Mouse (Mus musculus) left cerebral cortex, adult 11 months (tissue): ENCODE measurements around the gene Irgm2.
"Not testable (repeated sequence)": the region's sequence is repeated elsewhere in the genome, so short reads cannot be mapped to it uniquely, and the experiment has no call there.

Source experiments
- DNase-seq: peaks from one replicate; pipeline ENCODE4 v3.0.0; 2022; ENCODE audit warnings: low spot score

Gene Irgm2

DNA sequence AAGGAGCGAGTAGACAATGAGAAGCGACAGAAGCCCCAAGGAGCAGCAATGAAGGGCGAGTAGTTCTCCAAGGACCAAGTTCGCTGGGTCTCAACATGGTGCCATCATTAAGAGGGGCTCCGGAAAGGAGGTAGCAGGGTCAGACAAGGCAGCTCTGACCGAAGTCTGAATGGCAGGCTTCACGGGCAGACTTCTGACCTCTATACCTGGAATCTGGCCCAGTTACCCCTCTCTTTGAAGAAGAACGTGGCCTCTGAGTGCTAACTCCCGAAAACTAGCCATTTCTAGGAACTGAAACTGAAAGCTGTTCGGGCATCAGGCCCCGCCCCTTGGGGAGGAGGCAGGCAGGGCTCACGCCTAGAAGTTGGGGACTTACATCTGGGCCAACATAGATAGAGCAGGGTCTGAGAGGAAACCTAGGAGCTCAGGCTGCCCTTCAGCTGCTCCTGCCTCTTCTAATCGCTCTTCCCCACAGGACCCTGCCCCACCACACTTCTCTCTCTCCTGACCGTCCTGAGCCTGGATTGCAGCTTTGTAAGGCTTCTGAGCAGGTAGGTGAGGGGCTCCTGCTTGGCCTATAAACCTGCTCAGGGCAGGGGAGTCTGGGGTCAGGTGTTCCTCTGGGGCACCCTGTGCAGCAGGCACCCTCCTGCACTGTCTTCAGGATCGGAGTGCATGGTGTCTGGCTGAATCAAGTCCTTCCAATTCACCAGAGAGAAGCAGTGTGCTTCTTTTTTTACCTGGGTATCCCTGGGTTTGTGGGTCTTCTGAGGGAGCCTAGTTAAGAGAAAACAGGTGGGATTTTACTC, at the start of gene Irgm2, which contains the start of gene Igtp:
Gene Irgm2 (plus strand): TSS at position 390 of the 809 bp plus-strand sequence.
Gene Igtp (plus strand): TSS at position 328 of the 809 bp plus-strand sequence.
- not testable (repeated sequence) for DNase-seq

DNA sequence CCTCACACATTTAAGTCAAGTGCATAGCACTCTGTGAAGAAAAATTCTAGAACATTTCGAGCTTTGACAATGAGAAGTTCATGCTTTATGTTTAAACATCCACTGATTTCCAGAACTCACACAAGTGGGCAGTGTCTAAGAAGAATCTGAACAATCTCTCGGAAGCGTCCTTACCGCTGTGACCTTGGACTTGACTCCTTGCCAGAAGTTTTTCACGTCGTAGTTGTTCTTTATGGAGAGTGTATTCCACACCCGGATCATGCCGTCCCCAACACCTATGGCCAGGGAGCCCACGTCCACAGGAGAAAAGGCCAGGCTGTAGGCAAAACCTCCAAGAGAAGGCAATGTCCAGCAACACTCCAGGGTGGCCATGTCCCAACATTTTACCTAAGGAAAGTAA, 44.0 kb upstream of the Irgm2 start:
- DNase-seq, result no peak

- no peak for DNase-seq
These were observed 42.5 kb upstream of the Irgm2 start for GRCm38 (mm10) chr11:58156871-58157270.

DNA sequence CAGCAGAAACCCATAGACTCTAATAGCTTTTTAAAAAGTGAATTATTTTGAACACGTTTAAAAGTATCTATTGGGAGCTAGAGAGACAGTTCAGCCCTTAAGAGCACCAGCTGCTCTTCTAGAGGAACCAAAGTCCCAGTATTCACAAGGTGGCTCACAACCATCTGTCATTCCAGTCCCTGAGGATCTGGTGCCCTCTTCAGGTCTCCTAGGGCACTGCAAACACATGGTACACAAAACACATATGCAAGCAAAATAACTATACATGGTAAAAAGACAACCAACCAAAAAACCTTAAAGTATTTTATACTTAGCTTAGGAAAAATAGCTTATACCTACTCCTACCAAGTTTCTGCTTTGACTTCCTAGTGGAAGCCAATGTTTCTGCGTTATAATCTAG, 34.3 kb upstream of the Irgm2 start:
- DNase-seq, result no peak

DNA sequence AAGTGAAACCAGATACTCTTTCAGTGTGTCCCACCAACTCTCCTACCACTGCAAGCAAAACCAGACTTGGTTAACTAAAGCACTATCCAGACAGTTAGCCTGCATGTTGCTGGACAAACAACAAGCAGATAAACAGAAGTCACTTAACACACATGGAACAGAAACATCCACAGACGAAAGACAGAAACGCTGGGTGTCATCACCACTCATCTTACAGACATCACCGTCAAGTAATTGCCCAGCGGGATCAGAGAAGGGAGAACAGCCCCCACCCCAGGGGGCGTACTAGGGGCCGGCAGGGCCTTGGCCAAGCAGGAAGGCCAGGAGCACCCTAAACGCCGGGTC, 31.6 kb upstream of the Irgm2 start:
- DNase-seq, result no peak

GRCm38 (mm10) chr11:58168167-58168915, 31.1 kb upstream of the Irgm2 start, which contains the start of gene Gemin5:
Gemin5 (minus strand) TSS chr11:58168539.
- peak; percentile 72 for DNase-seq

DNA sequence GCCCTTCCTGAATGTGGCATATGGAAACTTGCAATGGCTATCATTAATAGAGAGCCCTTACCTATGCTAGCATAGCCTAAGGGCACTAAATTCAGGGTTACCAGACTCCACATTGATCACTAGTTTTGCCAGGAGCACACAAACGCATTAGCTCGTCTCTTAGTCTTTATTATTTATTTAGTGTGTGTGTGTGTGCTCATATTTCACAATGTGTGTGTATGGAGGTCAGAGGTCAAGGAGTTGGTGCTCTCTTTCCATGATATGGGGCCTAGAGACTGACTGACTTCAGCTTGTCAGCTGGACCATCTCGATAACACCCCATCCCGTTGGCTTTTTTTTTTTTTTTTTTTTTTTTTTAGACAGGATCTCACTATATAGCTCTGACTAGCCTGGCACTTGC, 29.8 kb upstream of the Irgm2 start:
- no peak for DNase-seq

DNA sequence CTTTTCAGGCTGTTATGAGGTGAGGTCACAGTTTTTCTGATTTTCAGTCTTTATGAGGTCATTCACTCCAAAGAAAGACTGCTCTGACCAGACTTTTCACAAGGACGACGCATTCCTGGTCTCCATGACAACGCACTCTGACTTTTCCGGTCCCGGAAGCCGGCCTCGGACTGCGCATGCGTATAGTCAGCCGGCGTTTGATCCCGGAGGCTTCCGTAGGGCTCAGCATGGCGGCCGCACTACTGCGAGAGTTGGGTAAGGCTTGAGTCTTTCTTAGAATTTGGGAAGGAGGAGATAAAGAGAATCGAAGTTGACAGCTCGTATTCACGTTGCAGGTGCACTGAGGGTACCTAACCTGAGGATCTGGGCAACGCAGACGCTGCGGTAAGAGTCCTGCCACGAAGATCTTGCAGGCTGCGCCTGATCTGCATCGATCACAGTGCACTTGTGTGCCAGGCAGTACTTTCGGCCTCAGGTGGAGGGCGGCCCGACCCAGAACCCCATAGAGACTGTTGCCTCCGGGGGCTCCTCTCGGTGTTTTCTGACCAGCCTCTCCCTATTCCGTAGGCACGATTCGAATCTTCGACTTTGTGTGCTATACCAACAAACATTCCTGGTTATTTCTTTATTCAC, 27.8 kb upstream of the Irgm2 start, which contains the start of gene Mrpl22:
Gene Mrpl22 (plus strand): TSS at position 203 of the 633 bp plus-strand sequence.
- peak; percentile 91 for DNase-seq

DNA sequence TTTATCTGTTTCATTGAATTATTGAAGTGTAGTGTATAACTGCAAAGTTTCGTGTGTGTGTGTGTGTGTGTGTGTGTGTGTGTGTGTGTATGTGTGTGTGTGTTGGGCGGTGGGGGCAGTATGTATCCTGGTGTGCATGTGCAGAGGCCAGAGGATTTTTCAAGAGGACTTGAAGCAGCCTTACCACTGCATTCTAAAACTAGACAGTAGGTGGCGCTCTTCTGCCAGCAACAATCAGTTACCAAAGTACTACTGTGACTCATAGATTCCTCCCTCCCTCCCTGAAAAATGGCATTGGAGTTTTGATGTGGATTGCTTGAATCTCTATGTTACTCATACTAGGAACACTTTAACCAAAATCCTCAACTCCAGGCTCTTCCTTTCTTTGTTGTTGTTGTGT, 19.9 kb upstream of the Irgm2 start:
- DNase-seq, result peak; percentile 88

GRCm38 (mm10) chr11:58179986-58180385, 19.4 kb upstream of the Irgm2 start:
- not testable (repeated sequence) for DNase-seq

DNA sequence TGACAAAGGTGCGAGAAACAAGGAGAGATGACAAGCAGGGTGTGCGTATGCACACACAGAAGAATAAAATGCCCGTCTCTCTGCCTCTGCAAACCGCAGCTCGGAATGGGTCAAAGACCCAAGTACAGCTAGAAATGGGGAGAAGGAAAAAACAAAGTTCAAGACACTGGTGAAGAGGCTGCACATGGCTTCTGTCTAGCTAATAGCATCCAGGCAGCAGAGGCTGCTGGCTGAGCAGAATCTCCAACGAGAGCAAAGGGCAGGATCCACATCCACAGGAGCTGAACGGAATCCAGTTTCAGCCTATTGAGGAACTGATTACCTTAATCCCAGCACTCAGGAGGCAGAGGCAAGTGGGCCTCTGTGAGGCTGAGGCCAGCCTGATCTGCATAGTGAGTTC, 18.7 kb upstream of the Irgm2 start:
- no peak for DNase-seq

DNA sequence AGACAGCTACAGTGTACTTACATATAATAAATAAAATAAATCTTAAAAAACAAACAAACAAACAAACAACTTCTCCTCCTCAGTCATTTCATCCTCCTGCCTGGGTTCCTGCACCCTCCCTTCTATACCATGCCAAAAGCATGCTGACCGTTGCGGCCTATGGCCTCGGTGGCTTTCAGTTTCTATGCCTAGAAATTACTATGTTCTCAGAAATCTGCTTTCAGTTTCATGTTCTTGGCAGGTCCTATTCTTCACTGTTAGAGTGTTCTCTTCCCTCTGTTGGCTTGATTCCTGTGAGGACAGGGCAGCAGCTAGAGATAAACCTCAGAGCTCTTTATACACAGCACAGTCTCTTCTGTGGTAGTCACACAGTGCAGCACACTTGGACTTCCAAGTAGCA, 15.8 kb upstream of the Irgm2 start:
- DNase-seq, result no peak

- DNase-seq, result no peak
These were observed 9.7 kb upstream of the Irgm2 start for GRCm38 (mm10) chr11:58189675-58190074.

DNA sequence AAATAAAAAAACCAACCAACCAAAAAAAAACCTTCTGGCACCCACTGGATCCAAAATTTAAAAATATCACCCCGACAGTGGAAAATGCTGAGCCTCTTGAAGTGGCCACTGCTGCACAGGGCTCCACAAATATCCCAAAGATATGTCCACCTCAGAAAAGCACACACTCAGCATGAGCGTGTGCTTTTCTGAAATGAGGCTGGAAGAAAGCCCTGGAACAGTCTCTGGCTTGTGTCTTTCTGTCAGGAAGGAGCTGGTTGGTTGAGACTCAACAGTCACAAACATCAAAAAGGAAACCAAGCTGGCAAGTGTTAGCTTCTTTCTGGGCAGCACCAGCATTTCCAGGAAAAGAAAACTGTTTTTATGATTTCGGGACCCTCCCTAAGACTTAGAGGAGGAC, 6.1 kb upstream of the Irgm2 start:
- DNase-seq, result no peak

DNA sequence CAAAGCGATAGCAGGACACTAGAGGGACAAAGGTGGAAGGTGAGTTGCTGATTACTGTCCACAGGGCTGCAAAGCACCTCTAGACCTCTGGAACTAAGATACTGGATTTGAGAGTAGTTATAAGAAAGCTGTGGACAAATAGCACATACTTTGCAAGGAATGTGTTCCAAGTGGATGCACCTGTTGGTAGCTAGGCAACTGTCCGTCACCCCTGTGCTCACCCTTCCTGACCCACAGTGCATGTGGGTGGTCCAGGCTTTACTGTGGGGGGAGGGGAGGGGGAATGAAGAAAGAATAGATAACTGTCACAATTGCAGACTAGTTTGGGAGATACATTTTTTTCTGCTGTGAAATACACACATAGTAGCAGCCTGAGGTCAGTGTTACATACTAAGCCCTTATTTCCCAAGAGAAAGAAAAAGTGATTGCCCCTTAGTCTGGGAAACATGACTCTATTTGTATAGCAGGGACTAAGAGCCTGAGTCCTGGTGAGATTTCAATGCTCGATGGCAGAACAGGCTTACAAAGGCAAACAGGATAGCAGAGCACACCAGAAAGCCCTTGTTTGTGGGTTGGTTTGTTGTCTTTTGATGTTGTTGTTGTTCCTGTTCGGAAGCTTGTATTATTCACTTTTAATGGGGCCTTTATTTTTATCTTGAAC, 5.4 kb upstream of the Irgm2 start:
- no peak for DNase-seq

DNA sequence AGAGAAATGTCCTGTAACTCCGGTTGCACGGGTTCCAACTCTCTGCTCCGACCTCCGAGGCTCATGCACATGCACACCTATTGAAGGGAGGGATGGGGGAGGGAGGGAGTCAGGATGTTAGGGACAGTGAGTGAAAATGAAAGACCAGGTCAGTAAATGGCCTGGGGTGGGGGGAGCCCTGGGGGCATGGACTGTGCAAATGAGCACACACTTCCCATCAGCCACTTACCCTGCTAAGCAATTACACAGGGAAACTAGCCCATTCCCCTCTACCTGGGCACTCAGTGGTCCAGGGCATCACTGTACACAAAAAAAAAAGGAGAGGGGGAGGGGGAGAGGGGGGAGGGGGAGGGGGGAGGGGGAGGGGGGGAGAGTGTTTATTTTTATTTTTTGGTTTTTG, 755 bp upstream of the Irgm2 start:
- no peak for DNase-seq

DNA sequence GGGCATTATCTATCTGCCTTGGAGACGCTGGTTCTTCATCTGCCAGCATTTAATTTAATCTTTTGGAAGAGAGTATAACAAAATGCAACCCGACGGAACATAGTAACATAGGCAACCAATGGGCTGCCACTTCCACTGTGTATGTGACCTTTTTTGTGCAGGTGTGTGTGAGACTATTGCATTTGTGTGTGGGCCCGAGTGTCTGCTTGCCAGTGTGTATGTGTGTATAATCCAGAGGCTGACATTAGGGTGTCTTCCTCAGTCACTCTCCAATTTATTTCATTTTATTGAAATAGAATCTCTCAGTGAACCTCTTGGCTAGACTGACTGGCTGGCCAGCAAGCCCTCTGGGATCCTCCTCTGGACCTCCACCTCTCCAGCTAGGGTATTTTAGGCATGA, 808 bp downstream of the Irgm2 start:
- no peak for DNase-seq

GRCm38 (mm10) chr11:58201052-58201451, 1.6 kb downstream of the Irgm2 start:
- DNase-seq, result no peak

DNA sequence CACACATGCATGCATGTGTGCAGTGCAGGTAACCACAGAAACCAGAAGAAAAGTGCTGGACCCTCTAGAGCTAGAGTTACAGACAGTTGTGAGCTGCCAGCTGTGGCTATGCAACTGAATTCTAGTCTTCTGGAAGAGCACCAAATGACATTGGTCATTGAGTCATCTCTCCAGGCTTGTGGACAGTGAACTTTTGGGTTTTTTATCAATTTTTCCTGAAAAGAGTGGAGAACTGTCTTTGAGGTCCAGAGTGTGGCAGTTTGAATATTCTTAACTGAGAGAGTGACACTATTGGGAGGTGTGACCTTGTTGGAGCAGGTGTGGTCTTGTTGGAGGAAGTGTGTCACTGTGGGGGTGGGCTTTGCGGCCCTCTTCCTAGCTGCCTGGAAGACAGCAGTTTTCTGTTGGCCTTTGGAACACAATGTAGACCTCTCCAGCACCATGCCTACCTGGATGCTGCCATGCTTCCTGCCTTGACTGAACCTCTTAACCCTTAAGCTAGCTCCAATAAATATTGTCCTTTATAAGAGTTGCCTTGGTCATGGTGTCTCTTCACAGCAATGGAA, 11.0 kb downstream of the Irgm2 start:
- no peak for DNase-seq

DNA sequence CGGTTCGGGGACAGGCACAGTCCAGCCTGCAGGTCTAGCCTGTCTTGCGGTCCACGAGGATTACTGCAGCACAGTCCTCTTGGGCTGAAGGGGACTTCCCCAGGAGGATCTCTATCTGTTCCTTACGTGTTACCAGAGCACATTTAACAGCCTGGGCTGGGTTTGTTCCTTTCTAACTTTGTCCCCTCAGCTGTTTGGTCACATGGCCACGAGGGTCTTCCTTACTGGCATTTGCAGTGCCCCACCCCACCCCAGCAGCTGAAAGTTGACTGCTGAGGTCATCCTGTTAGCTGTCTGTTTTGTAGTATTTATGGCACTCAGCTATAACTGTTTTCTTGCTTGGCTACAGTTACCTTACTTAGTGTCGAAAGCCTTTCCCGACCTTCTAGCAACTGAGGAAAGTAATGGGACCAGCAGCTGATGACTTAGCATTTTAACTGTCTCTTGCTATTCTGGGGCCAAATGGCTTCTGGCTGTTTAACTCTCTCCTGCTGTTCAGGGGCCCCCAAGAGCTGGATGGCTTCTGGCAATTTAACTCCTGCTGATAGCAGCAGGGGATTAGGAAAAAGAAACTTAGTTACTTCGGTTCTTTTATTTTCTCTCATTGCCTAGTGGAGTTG, 11.8 kb downstream of the Irgm2 start:
- DNase-seq, result no peak

GRCm38 (mm10) chr11:58211682-58212067, 12.3 kb downstream of the Irgm2 start:
- no peak for DNase-seq
